ENCODE assay signal across 8 mouse cellular contexts in the genomic region with DNA sequence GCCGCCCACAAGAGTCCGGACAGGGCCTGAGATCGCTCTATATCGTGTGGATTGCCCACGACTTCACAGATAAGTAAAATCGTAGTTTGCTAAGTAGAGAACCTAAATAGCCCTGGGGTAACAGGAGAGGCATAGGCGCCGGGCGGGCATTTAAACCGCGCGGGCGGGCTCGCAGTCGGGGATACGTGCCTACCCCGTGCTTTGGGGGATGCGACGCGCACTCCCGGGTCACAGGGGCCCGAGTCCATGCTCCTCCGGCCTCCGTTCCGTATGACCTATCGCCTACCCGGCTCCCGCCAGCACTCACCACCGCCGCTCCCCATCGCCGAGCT. TPM values are rescaled to one million over a fixed set of nuclear protein-coding genes. Genes with fewer than 3 reads are reported as not detected.
A peak's percentile ranks its signal among the peaks of the same experiment; 100 is the strongest.
DNase-seq lines count a peak whose midpoint lies in the region; ATAC-seq lines count a peak whose summit lies in the region.

No protein-coding gene starts in this region.

- DNase-seq in kidney, postnatal 4 days, result no peak
- no peak for DNase-seq in hindbrain, embryonic 14.5 days (ENCODE audit: low spot score)
- DNase-seq in thymus, adult 18-20 months, result no peak
- DNase-seq in yolk sac, embryonic 10.5 days (ENCODE audit: low spot score), result no peak

- H3K27me3 ChIP-seq in kidney, embryonic 15.5 days, result no peaks in the 10 kb centered on the region
- no peaks in the 10 kb centered on the region for H3K27me3 ChIP-seq in hindbrain, embryonic 14.5 days (ENCODE audit: control insufficient read depth, insufficient read depth, low read length)
- no peaks in the 10 kb centered on the region for H3K27me3 ChIP-seq in midbrain, embryonic 13.5 days

- H3K36me3 ChIP-seq in kidney, embryonic 15.5 days, result peaks cover 32% of the 10 kb centered on the region
- peaks cover 7% of the 10 kb centered on the region for H3K36me3 ChIP-seq in hindbrain, embryonic 14.5 days (replicated peaks; ENCODE audit: control insufficient read depth, insufficient read depth)
- peaks cover 18% of the 10 kb centered on the region for H3K36me3 ChIP-seq in midbrain, embryonic 13.5 days

- 0% methylated on average over 31 of the region's 32 CpGs for WGBS in kidney, embryonic 15.5 days
- WGBS in hindbrain, embryonic 14.5 days, result under 1% methylated on average over 32 of the region's 32 CpGs
- WGBS in midbrain, embryonic 13.5 days, result under 1% methylated on average over 32 of the region's 32 CpGs

- H3K27ac ChIP-seq in kidney, embryonic 15.5 days, result peak overlapping the region; percentile 86
- H3K27ac ChIP-seq in brown adipose tissue, adult 24 weeks (replicated peaks; ENCODE audit: low read depth, low read length), result no peak overlapping the region
- peak overlapping the region; percentile 55 for H3K27ac ChIP-seq in hindbrain, embryonic 14.5 days
- peak overlapping the region; percentile 71 for H3K27ac ChIP-seq in midbrain, embryonic 13.5 days

- H3K4me2 ChIP-seq in kidney, embryonic 15.5 days, result peak overlapping the region; percentile 82
- H3K4me2 ChIP-seq in hindbrain, embryonic 14.5 days (replicated peaks), result peak overlapping the region; percentile 77
- H3K4me2 ChIP-seq in midbrain, embryonic 13.5 days (replicated peaks), result peak overlapping the region; percentile 82

- H3K9me3 ChIP-seq in kidney, embryonic 15.5 days (replicated peaks), result no peaks in the 10 kb centered on the region
- H3K9me3 ChIP-seq in hindbrain, embryonic 14.5 days (ENCODE audit: control insufficient read depth, low read length), result no peaks in the 10 kb centered on the region
- no peaks in the 10 kb centered on the region for H3K9me3 ChIP-seq in midbrain, embryonic 13.5 days

- peak overlapping the region; percentile 93 for H3K4me3 ChIP-seq in kidney, embryonic 15.5 days (replicated peaks)
- peak overlapping the region; percentile 71 for H3K4me3 ChIP-seq in brown adipose tissue, adult 24 weeks (ENCODE audit: insufficient read depth, low read depth, low read length)
- peak overlapping the region; percentile 80 for H3K4me3 ChIP-seq in hindbrain, embryonic 14.5 days (replicated peaks; ENCODE audit: low read length)
- H3K4me3 ChIP-seq in midbrain, embryonic 13.5 days (replicated peaks), result peak overlapping the region; percentile 81

- peak overlapping the region; percentile 90 for H3K9ac ChIP-seq in kidney, embryonic 15.5 days
- peak overlapping the region; percentile 76 for H3K9ac ChIP-seq in hindbrain, embryonic 14.5 days
- peak overlapping the region; percentile 88 for H3K9ac ChIP-seq in midbrain, embryonic 13.5 days (replicated peaks)

- H3K4me1 ChIP-seq in kidney, embryonic 15.5 days, result peaks cover 18% of the 10 kb centered on the region
- no peaks in the 10 kb centered on the region for H3K4me1 ChIP-seq in brown adipose tissue, adult 24 weeks (ENCODE audit: control insufficient read depth, insufficient read depth, insufficient read length, low read length)
- H3K4me1 ChIP-seq in hindbrain, embryonic 14.5 days (replicated peaks; ENCODE audit: control insufficient read depth, insufficient read depth, low read length), result peaks cover 4% of the 10 kb centered on the region; the same call in 1 of the 2 replicates
- H3K4me1 ChIP-seq in midbrain, embryonic 13.5 days (replicated peaks), result peaks cover 17% of the 10 kb centered on the region

- no peak for ATAC-seq in kidney, embryonic 15.5 days (replicated peaks; ENCODE audit: low FRiP score)
- ATAC-seq in hindbrain, embryonic 14.5 days (ENCODE audit: low FRiP score), result no peak
- ATAC-seq in midbrain, embryonic 13.5 days, result no peak
- ATAC-seq in frontal cortex, adult (ENCODE audit: low TSS enrichment), result no peak; the same call in 1 of the 2 replicates

RNA-seq across cellular contexts. Expression of a gene that starts 0.3 kb away (rescaled TPM):
- polyA plus RNA-seq in kidney, embryonic 15.5 days (2015; fragmentation: Nextera tagmentation; extraction: Ambion mirVana), result 67.5 and 71.1 TPM in 2 replicates
- polyA plus RNA-seq in brown adipose tissue, adult 24 weeks (2012; ENCODE audit: insufficient read depth, insufficient read length, missing spikeins), result 0.79 TPM in 1 of 2 replicates, not detected in the other
- 11.8 and 21.2 TPM in 2 replicates for polyA plus RNA-seq in hindbrain, embryonic 14.5 days (2014; fragmentation: Nextera tagmentation; extraction: Ambion mirVana)
- polyA plus RNA-seq in midbrain, embryonic 13.5 days (2015; fragmentation: Nextera tagmentation; extraction: Ambion mirVana), result 30.9 and 32.9 TPM in 2 replicates

RNA-seq across cellular contexts. Expression of a gene that starts 30.3 kb away (rescaled TPM):
- 13.6 and 14.3 TPM in 2 replicates for polyA plus RNA-seq in kidney, embryonic 15.5 days (2015; fragmentation: Nextera tagmentation; extraction: Ambion mirVana)
- polyA plus RNA-seq in brown adipose tissue, adult 24 weeks (2012; ENCODE audit: insufficient read depth, insufficient read length, missing spikeins), result 2.2 and 4.2 TPM in 2 replicates
- 8.2 and 10.1 TPM in 2 replicates for polyA plus RNA-seq in hindbrain, embryonic 14.5 days (2014; fragmentation: Nextera tagmentation; extraction: Ambion mirVana)
- 13.9 and 14.4 TPM in 2 replicates for polyA plus RNA-seq in midbrain, embryonic 13.5 days (2015; fragmentation: Nextera tagmentation; extraction: Ambion mirVana)

RNA-seq across cellular contexts. Expression of a gene that starts 41.6 kb away (rescaled TPM):
- 5.1 and 5.6 TPM in 2 replicates for polyA plus RNA-seq in kidney, embryonic 15.5 days (2015; fragmentation: Nextera tagmentation; extraction: Ambion mirVana)
- 0.52 and 1.6 TPM in 2 replicates for polyA plus RNA-seq in brown adipose tissue, adult 24 weeks (2012; ENCODE audit: insufficient read depth, insufficient read length, missing spikeins)
- 3.9 and 5.0 TPM in 2 replicates for polyA plus RNA-seq in hindbrain, embryonic 14.5 days (2014; fragmentation: Nextera tagmentation; extraction: Ambion mirVana)
- 3.3 and 4.6 TPM in 2 replicates for polyA plus RNA-seq in midbrain, embryonic 13.5 days (2015; fragmentation: Nextera tagmentation; extraction: Ambion mirVana)

RNA-seq across cellular contexts. Expression of a gene that starts 45.6 kb away (rescaled TPM):
- 5.9 and 6.7 TPM in 2 replicates for polyA plus RNA-seq in kidney, embryonic 15.5 days (2015; fragmentation: Nextera tagmentation; extraction: Ambion mirVana)
- polyA plus RNA-seq in brown adipose tissue, adult 24 weeks (2012; ENCODE audit: insufficient read depth, insufficient read length, missing spikeins), result 2.7 and 7.0 TPM in 2 replicates
- polyA plus RNA-seq in hindbrain, embryonic 14.5 days (2014; fragmentation: Nextera tagmentation; extraction: Ambion mirVana), result 27.1 and 27.6 TPM in 2 replicates
- 19.2 and 20.4 TPM in 2 replicates for polyA plus RNA-seq in midbrain, embryonic 13.5 days (2015; fragmentation: Nextera tagmentation; extraction: Ambion mirVana)
